Mouse (Mus musculus) kidney, adult 2 months (tissue): ENCODE results near the gene Lime1.

Experiments
- CTCF ChIP-seq: fragments of 200-500 bp; conservative IDR thresholded peaks from 2 replicates; pipeline ENCODE4 v1.5.1; 2011; ENCODE audit warnings: low read depth, mild to moderate bottlenecking, control low read depth, low read length, moderate library complexity, mixed read lengths; ENCODE audit not compliant: insufficient read depth, insufficient read length
- POLR2A ChIP-seq: fragments of 200-500 bp; IDR thresholded peaks from one replicate; pipeline ENCODE4 v1.6.1; 2011; ENCODE audit warnings: low read depth, low read length, control low read depth

DNA sequence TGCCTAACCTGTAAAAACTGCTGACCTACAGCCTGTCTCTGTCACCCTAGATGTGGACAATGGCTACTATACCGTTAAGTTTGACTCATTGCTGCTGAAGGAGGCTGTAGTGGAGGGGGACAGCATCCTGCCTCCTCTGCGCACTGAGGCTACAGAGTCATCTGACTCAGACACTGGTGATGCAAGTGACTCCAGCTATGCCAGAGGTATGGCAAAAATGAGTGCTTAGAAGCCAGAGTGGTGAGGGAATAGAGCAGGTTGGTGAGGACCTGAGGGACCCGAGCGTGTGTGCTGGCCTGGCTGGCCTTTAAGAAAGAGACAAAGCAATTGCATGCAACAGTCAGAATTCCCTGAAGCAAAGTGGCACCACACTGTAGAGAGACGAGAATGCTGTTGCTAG lies 1.2 kb upstream of the Lime1 start:
- TF ChIP-seq CTCF, result no peak
- no peak for TF ChIP-seq POLR2A
